In the genomic region with DNA sequence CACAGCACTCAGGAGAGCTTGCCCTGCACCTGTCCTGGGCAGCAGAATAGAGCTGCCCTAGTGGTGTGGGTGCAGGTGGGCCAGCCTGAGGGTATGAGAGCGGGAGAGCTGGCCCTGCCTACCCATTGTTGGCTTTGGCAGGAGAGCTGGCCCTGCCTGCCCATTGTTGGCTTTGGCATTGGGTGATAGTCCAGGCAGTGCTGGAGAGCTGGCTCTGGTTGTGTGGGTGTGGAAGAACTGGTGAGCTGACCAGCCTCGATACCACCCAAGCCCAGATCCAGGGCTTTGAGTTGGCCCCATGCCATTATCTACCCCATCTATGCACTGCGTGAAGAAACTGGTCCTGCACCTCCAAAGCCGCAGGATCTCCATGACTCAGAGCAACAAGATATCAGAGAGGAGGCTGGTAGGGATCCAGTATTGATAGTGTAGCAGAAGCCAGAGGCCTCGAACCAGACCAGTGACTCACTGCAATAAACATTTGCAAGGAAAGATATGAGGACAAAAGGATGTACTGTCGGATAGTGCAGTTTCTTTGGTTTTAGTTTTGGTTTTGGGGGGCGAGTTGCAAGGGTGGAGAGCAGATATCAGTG, we compare ENCODE assay signal across 11 mouse cellular contexts.
DNase-seq lines count a peak whose midpoint lies in the region; ATAC-seq lines count a peak whose summit lies in the region.
"Had no signal": no experiment of that assay in that cellular context is flagged by ENCODE, and none has a peak within 500 bp of the region (broad histone marks: within the 10 kb centered on the region; RNA-seq: fewer than 3 reads in every experiment).

No protein-coding gene starts in this region.

- no peaks in the 10 kb centered on the region for H3K27me3 ChIP-seq in embryonic facial prominence, embryonic 15.5 days
- H3K27me3 ChIP-seq in embryonic facial prominence, embryonic 10.5 days (replicated peaks; ENCODE audit: low read depth, poor library complexity, severe bottlenecking) = no peaks in the 10 kb centered on the region
- H3K27me3 ChIP-seq in forebrain, embryonic 16.5 days (replicated peaks; ENCODE audit: control insufficient read depth, insufficient read depth, low read length) = no peaks in the 10 kb centered on the region

- H3K4me1 ChIP-seq in embryonic facial prominence, embryonic 15.5 days = peaks cover 9% of the 10 kb centered on the region
- no peaks in the 10 kb centered on the region for H3K4me1 ChIP-seq in embryonic facial prominence, embryonic 10.5 days
- no peaks in the 10 kb centered on the region for H3K4me1 ChIP-seq in forebrain, embryonic 16.5 days (replicated peaks; ENCODE audit: control insufficient read depth, insufficient read depth, low read length)

- ATAC-seq in embryonic facial prominence, embryonic 15.5 days (ENCODE audit: insufficient number of reproducible peaks, low FRiP score, low TSS enrichment, low read depth) = peak; percentile 47; the same call in 1 of the 2 replicates
- ATAC-seq in forebrain, embryonic 16.5 days = no peak

- intact Hi-C loops in left cerebral cortex, postnatal 10 days (cut with DNase I) = no loop called here

- no peak overlapping the region for H3K4me2 ChIP-seq in embryonic facial prominence, embryonic 15.5 days (replicated peaks)
- H3K4me2 ChIP-seq in forebrain, embryonic 16.5 days (ENCODE audit: low read length) = no peak overlapping the region

- H3K36me3 ChIP-seq in embryonic facial prominence, embryonic 15.5 days = no peaks in the 10 kb centered on the region
- no peaks in the 10 kb centered on the region for H3K36me3 ChIP-seq in embryonic facial prominence, embryonic 10.5 days (replicated peaks)
- H3K36me3 ChIP-seq in forebrain, embryonic 16.5 days (ENCODE audit: control insufficient read depth, insufficient read depth) = 0 out of 2 replicates have a peak, but pooled peaks cover 2% of the 10 kb centered on the region

- H3K9me3 ChIP-seq in embryonic facial prominence, embryonic 15.5 days (replicated peaks) = no peaks in the 10 kb centered on the region
- no peaks in the 10 kb centered on the region for H3K9me3 ChIP-seq in embryonic facial prominence, embryonic 10.5 days
- no peaks in the 10 kb centered on the region for H3K9me3 ChIP-seq in forebrain, embryonic 16.5 days (ENCODE audit: control insufficient read depth, low read length)

- H3K9ac ChIP-seq in embryonic facial prominence, embryonic 15.5 days = no peak overlapping the region
- H3K9ac ChIP-seq in forebrain, embryonic 16.5 days (replicated peaks; ENCODE audit: low read depth, low read length) = no peak overlapping the region

- H3K4me3 ChIP-seq in embryonic facial prominence, embryonic 15.5 days (replicated peaks) = no peak overlapping the region
- no peak overlapping the region for H3K4me3 ChIP-seq in embryonic facial prominence, embryonic 10.5 days
- H3K4me3 ChIP-seq in forebrain, embryonic 16.5 days (replicated peaks; ENCODE audit: low read length) = no peak overlapping the region

- no peak for DNase-seq in embryonic facial prominence, embryonic 10.5 days (ENCODE audit: low spot score)
- DNase-seq in urinary bladder, postnatal 14 days (ENCODE audit: low spot score) = peak; percentile 44
- no peak for DNase-seq in urinary bladder, postnatal 25 days (ENCODE audit: low spot score)
- DNase-seq in gonadal fat pad, adult 2 months (ENCODE audit: low read depth) = peak; percentile 80
- no peak for DNase-seq in left cerebral cortex, postnatal 10 days (ENCODE audit: extremely low spot score in 1 of 2, low spot score in 2 of 2)
- DNase-seq in kidney, postnatal 14 days = no peak
- DNase-seq: heart, postnatal 14 days; kidney, postnatal 25 days; lung, postnatal 14 days had no signal

- WGBS in embryonic facial prominence, embryonic 15.5 days = 89% methylated on average over 7 of the region's 7 CpGs
- 91% methylated on average over 7 of the region's 7 CpGs for WGBS in embryonic facial prominence, embryonic 10.5 days
- WGBS in forebrain, embryonic 16.5 days = 88% methylated on average over 7 of the region's 7 CpGs

- H3K27ac ChIP-seq in embryonic facial prominence, embryonic 15.5 days (replicated peaks) = no peak overlapping the region
- H3K27ac ChIP-seq in embryonic facial prominence, embryonic 10.5 days (replicated peaks) = no peak overlapping the region
- H3K27ac ChIP-seq in forebrain, embryonic 16.5 days (ENCODE audit: low read length) = no peak overlapping the region

Comparison
In these comparisons a context has a peak if more than half of its experiments do, and no peak if none do; other contexts are left out.
1. DNase-seq: peak in urinary bladder, postnatal 14 days (single experiment) and gonadal fat pad, adult 2 months (single experiment); none in embryonic facial prominence, embryonic 10.5 days (single experiment), urinary bladder, postnatal 25 days (single experiment), left cerebral cortex, postnatal 10 days (0 of 2) and kidney, postnatal 14 days (single experiment).